Mouse (Mus musculus): Measurements from ENCODE around the gene Timeless. TPM values are rescaled to one million over a fixed set of nuclear protein-coding genes. Genes with fewer than 3 reads are reported as not detected.

Gene Timeless
- polyA plus RNA-seq, 1 experiment from 2014 or later: 71.2 TPM

- no peak within 1 kb of the TSS for H3K27ac ChIP-seq (ENCODE audit: low read depth, low read length)
- no peak within 1 kb of the TSS for H3K4me3 ChIP-seq (ENCODE audit: low read depth, low read length)
- H3K4me2 ChIP-seq: no peak within 1 kb of the TSS
- DNase-seq (ENCODE audit: low spot score) (no peak), ATAC-seq (replicated peaks; ENCODE audit: low FRiP score) (no peak)
- H3K9ac ChIP-seq (ENCODE audit: low read depth, low read length): 0 out of 2 replicates have a peak within 1 kb of the TSS, but pooled peaks have one; percentile 3
- no peaks in the 10 kb centered on the region for H3K36me3 ChIP-seq (ENCODE audit: control insufficient read depth, insufficient read depth, low read length)
- 76% methylated on average over 11 of the region's 11 CpGs for WGBS
- H3K27me3 ChIP-seq (replicated peaks; ENCODE audit: control insufficient read depth, insufficient read depth, low read length): no peaks in the 10 kb centered on the region
- H3K9me3 ChIP-seq (ENCODE audit: control insufficient read depth, low read length): no peaks in the 10 kb centered on the region
- H3K4me1 ChIP-seq (replicated peaks; ENCODE audit: control insufficient read depth, insufficient read depth, low read length): peaks cover 1% of the 10 kb centered on the region
Observed at GRCm38 (mm10) chr10:128298702-128299171, 66.9 kb downstream of the Timeless start, which contains the start of gene Il23a. TSS of gene Il23a (minus strand) at chr10:128298752.

- Histone ChIP-seq H3K27me3 (replicated peaks; ENCODE audit: control insufficient read depth, insufficient read depth, low read length) (no peaks in the 10 kb centered on the region), H3K9ac (ENCODE audit: low read depth, low read length) (peak overlapping the region; percentile 87), H3K4me3 (ENCODE audit: low read depth, low read length) (peak overlapping the region; percentile 70), H3K4me1 (replicated peaks; ENCODE audit: control insufficient read depth, insufficient read depth, low read length) (peaks cover 9% of the 10 kb centered on the region), H3K36me3 (ENCODE audit: control insufficient read depth, insufficient read depth, low read length) (no peaks in the 10 kb centered on the region), H3K4me2 (peak overlapping the region; percentile 95), H3K9me3 (ENCODE audit: control insufficient read depth, low read length) (no peaks in the 10 kb centered on the region), H3K27ac (ENCODE audit: low read depth, low read length) (peak overlapping the region; percentile 91)
- WGBS: 33% methylated on average over 3 of the region's 3 CpGs
- DNase-seq (ENCODE audit: low spot score) (no peak), ATAC-seq (replicated peaks; ENCODE audit: low FRiP score) (no peak)
Observed at GRCm38 (mm10) chr10:128302357-128302756, 70.5 kb downstream of the Timeless start.

Other genes with a start within 250 kb of the Timeless start
- not detected in 2 replicates for gene Hsd17b6, start 224.5 kb upstream of the Timeless start, polyA plus RNA-seq (2014; fragmentation: Nextera tagmentation; extraction: Ambion mirVana)
- 106 and 112 TPM in 2 replicates for gene Prim1, start 216.9 kb upstream of the Timeless start, polyA plus RNA-seq (2014; fragmentation: Nextera tagmentation; extraction: Ambion mirVana)
- 1,053 and 1,054 TPM in 2 replicates for gene Naca, start 196.5 kb upstream of the Timeless start, polyA plus RNA-seq (2014; fragmentation: Nextera tagmentation; extraction: Ambion mirVana)
- 527 and 567 TPM in 2 replicates for gene Ptges3, start 173.1 kb upstream of the Timeless start, polyA plus RNA-seq (2014; fragmentation: Nextera tagmentation; extraction: Ambion mirVana)
- gene Atp5b, start 148.8 kb upstream of the Timeless start, polyA plus RNA-seq (2014; fragmentation: Nextera tagmentation; extraction: Ambion mirVana): 2,564 and 2,777 TPM in 2 replicates
- 11.1 and 13.0 TPM in 2 replicates for gene Baz2a, start 140.5 kb upstream of the Timeless start, polyA plus RNA-seq (2014; fragmentation: Nextera tagmentation; extraction: Ambion mirVana)
- gene Rbms2, start 51.8 kb upstream of the Timeless start, polyA plus RNA-seq (2014; fragmentation: Nextera tagmentation; extraction: Ambion mirVana): 14.6 and 17.0 TPM in 2 replicates
- gene Gls2, start 37.6 kb upstream of the Timeless start, polyA plus RNA-seq (2014; fragmentation: Nextera tagmentation; extraction: Ambion mirVana): 3.1 and 3.4 TPM in 2 replicates
- 32.4 and 37.4 TPM in 2 replicates for gene Spryd4, start 20.3 kb upstream of the Timeless start, polyA plus RNA-seq (2014; fragmentation: Nextera tagmentation; extraction: Ambion mirVana)
- 0.08 TPM in 1 of 2 replicates, not detected in the other for gene Mip, start 6.2 kb upstream of the Timeless start, polyA plus RNA-seq (2014; fragmentation: Nextera tagmentation; extraction: Ambion mirVana)
- gene Apon, start 22.0 kb downstream of the Timeless start, polyA plus RNA-seq (2014; fragmentation: Nextera tagmentation; extraction: Ambion mirVana): 0.43 and 0.92 TPM in 2 replicates
- gene Apof, start 36.6 kb downstream of the Timeless start, polyA plus RNA-seq (2014; fragmentation: Nextera tagmentation; extraction: Ambion mirVana): 25.0 and 28.0 TPM in 2 replicates
- 12.5 and 14.9 TPM in 2 replicates for gene Stat2, start 38.5 kb downstream of the Timeless start, polyA plus RNA-seq (2014; fragmentation: Nextera tagmentation; extraction: Ambion mirVana)
- gene Il23a, start 66.7 kb downstream of the Timeless start, polyA plus RNA-seq (2014; fragmentation: Nextera tagmentation; extraction: Ambion mirVana): 0.12 and 0.22 TPM in 2 replicates
- 27.8 and 29.9 TPM in 2 replicates for gene Pan2, start 71.3 kb downstream of the Timeless start, polyA plus RNA-seq (2014; fragmentation: Nextera tagmentation; extraction: Ambion mirVana)
- 195 and 221 TPM in 2 replicates for gene Cnpy2, start 90.4 kb downstream of the Timeless start, polyA plus RNA-seq (2014; fragmentation: Nextera tagmentation; extraction: Ambion mirVana)
- gene Cs, start 105.7 kb downstream of the Timeless start, polyA plus RNA-seq (2014; fragmentation: Nextera tagmentation; extraction: Ambion mirVana): 255 and 280 TPM in 2 replicates
- 8.4 and 10.5 TPM in 2 replicates for gene Coq10a, start 136.9 kb downstream of the Timeless start, polyA plus RNA-seq (2014; fragmentation: Nextera tagmentation; extraction: Ambion mirVana)
- 12.2 and 13.4 TPM in 2 replicates for gene Ankrd52, start 145.1 kb downstream of the Timeless start, polyA plus RNA-seq (2014; fragmentation: Nextera tagmentation; extraction: Ambion mirVana)
- gene Slc39a5, start 169.2 kb downstream of the Timeless start, polyA plus RNA-seq (2014; fragmentation: Nextera tagmentation; extraction: Ambion mirVana): 16.5 and 17.6 TPM in 2 replicates
- 101 and 104 TPM in 2 replicates for gene Nabp2, start 179.4 kb downstream of the Timeless start, polyA plus RNA-seq (2014; fragmentation: Nextera tagmentation; extraction: Ambion mirVana)
- gene Rnf41, start 179.6 kb downstream of the Timeless start, polyA plus RNA-seq (2014; fragmentation: Nextera tagmentation; extraction: Ambion mirVana): 19.1 and 20.4 TPM in 2 replicates
- 59.0 and 59.7 TPM in 2 replicates for gene Smarcc2, start 227.2 kb downstream of the Timeless start, polyA plus RNA-seq (2014; fragmentation: Nextera tagmentation; extraction: Ambion mirVana)

All from liver, embryonic 11.5 days (tissue).